Mouse (Mus musculus) left cerebral cortex, postnatal 36 days (tissue): Measurements from ENCODE around the gene Kmt2a. TPM values are rescaled to one million over a fixed set of nuclear protein-coding genes. Genes with fewer than 3 reads are reported as not detected.
A peak's percentile ranks its signal among the peaks of the same experiment; 100 is the strongest.

Experiments used
- DNase-seq, 2 experiments: peaks; one replicate each; pipeline ENCODE4 v3.0.0; 2021 to 2022; ENCODE audit warnings: low spot score in 2 of 2, mixed read lengths in 1 of 2
- intact Hi-C: fragments of 180-260 bp; cut with DNase I; formaldehyde crosslinking; loops from one replicate; pipeline ENCODE4 v1.15.1; 2025
- total RNA-seq, 2 experiments: library from RNA; stranded (reverse); gene quantifications; 2 replicates each; pipeline ENCODE4 v1.2.3; 2021

Kmt2a gene
- total RNA-seq: 10 to 100 TPM; 52.2 to 79.3 TPM

DNA sequence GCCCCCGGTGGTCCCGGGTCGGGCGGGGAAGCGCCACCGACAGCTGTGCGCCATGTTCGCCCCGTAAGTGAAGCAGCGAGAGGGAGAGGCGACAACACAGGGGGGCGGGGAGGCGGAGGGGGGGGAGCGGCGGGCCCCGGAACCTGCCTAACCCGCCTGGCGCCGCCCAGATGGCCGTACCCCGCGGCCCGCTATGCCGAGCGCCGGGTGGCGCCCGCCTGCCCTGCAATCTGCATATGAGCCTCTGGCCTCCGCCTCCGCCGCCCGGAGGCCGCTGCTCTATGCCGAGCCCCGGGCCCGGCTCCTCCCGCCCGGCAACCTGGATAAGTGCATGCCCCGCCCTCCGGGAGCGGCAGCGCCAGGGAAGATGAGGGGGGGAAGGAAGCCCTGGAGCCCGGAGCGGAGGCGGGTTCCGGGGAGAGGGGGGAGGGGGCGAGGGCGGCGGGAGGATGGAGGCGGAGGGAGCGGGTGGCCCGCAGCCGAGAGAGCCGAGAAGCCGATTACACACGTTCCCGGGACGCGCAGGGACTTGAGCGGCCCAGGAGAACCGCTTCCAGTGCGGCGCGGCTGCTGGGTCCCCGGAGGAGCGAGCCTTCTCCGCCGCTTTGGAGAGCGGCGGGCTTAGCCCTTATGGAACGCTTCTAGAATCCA, at the start of gene Kmt2a:
Gene Kmt2a (minus strand): TSS at position 76 of the 651 bp plus-strand sequence.
- intact Hi-C loops: loop anchor here (2.0 to 5.0 kb wide), 2 partner anchors 39 to 44 kb away; partner anchors contain the start of gene Atp5l
- peak; percentile 99 to 100 for DNase-seq

DNA sequence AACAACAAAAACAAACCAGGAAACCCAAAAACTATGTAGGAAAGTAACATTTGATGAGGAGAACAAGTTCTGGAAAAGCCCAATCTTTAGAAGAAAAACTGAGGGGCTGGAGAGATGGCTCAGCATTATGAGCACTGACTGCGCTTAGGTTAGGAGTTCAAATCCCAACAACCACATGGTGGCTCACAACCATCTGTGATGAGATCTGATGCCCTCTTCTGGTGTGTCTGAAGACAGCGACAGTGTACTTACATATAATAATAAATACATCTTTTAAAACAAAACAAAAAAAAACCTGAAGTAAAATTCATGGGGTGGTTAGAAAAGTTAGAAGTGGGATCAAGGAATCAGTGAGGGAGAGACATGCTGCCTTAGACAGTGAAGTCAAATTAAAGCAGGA, 40.4 kb upstream of the Kmt2a start:
- intact Hi-C loops: loop anchor here (2.0 to 5.0 kb wide), 3 partner anchors 41 to 85 kb away; partner anchors contain the start of genes Kmt2a and Ube4a
- no peak for DNase-seq

DNA sequence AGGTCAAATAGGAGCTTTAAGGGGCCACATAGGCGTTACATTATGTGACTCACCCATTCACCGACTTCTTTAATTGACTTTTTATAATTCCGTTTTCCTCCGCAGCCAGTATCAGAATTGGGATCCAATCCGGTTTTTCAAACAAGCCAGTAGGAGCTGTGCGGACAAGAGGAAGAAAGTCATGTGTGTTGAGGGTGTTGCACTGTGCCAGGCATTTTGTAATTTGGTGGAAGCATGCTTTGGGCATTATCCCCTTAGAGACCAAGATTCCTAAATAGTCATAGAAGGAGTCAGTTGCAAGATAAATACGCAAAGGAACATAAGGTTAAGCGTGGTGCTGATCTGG, 40.0 kb upstream of the Kmt2a start:
- intact Hi-C loops: loop anchor here (2.0 to 5.0 kb wide), 3 partner anchors 40 to 84 kb away; partner anchors contain the start of genes Kmt2a and Ube4a
- peak in 1 of 2 experiments; percentile 85 for DNase-seq

DNA sequence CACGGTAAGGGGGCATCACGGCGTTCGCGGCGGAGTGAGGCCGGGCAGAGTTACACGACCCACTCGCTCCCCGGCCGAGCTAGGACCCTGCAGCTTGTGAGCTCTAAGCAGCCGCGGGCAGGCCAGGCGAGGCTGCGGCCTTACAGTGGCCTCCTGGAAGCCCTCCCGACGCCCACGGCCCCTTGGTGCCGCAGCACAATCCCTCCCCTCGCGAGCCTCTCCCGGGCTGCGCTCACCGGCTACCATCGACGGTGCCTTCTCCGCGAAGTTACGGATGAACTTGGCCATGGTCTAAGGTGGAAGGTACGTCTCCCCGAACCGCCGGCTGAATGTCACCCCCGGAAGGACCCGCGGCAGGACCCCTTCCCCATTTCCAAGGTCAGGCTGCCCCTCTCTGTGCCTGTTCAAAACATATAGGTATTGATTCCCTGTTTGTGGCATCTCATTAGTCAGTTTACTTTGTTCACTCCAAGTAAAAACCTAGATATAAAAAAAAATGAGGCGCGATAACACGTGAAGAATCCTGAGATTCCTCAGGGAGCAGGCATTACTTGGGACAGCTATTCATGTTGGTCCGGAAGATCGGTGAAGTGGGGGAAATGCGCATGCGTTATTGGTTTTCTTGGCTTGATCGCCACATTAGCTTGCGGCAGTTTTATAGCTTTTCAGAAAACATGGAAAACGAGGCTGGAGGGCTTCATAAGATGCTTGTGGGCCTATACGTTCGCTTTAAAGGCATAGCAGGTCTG, 39.5 kb upstream of the Kmt2a start, which contains the start of gene Atp5l:
Gene Atp5l (minus strand): TSS at position 369 of the 749 bp plus-strand sequence.
- peak; percentile 87 to 89 for DNase-seq
- intact Hi-C loops: loop anchor here (2.0 to 5.0 kb wide), 3 partner anchors 40 to 84 kb away; partner anchors contain the start of genes Kmt2a and Ube4a

DNA sequence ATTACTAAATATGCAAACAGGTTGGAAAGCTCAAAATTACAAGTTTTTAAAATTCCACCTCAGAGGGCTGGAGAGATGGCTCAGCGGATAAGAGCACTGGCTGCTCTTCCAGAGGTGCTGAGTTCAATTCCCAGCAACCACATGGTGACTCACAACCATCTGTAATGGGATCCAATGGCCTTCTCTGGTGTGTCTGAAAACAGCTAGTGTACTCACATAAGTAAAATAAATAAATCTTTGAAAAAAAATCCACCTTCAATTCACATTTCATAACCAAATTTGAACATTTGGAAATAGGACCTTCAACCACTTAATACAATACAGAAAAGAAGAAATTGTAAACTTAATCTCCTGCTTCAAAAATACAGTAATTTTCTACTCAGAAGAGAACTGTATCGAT, 38.5 kb upstream of the Kmt2a start:
- no peak for DNase-seq
- intact Hi-C loops: loop anchor here (2.0 to 5.0 kb wide), 3 partner anchors 39 to 83 kb away; partner anchors contain the start of genes Kmt2a and Ube4a

DNA sequence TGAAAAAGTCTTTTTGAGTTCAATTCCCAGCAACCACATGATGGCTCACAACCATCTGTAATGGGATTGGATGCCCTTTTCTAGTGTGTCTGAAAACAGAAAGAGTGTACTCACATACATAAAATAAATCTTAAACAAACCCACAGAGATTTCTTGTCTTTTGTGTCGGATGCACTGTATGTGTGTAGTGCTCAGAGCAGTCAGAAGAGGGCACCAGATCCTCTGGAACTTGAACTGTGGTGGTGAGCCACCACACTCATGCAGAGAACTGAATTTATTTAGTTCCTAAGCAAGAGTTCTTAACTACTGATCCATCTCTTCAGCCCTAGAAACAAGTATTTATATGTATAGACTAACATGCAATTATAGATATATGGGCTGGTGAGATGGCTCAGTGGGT, 35.1 kb upstream of the Kmt2a start:
- peak in 1 of 2 experiments; percentile 17 for DNase-seq
- intact Hi-C loops: no loop called here

DNA sequence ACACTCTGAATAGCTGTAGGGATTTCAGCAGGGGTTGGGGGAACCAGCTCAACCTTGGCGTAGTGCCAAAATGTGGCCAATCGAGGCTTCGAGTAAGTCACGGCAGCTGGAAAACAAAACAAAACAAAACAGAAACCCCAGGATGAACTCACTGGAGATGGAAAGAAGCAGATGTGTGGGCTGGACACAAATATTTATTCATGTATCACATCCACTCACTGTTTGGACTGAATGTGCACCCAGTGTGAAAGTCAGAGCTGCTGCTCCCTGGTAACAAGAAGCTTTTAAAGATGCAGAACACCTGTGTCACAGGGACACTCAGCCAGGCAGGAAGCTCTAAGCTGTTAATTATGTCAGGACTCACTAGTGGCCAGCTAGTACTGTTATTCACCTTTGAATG, 33.6 kb upstream of the Kmt2a start:
- intact Hi-C loops: no loop called here
- no peak for DNase-seq

DNA sequence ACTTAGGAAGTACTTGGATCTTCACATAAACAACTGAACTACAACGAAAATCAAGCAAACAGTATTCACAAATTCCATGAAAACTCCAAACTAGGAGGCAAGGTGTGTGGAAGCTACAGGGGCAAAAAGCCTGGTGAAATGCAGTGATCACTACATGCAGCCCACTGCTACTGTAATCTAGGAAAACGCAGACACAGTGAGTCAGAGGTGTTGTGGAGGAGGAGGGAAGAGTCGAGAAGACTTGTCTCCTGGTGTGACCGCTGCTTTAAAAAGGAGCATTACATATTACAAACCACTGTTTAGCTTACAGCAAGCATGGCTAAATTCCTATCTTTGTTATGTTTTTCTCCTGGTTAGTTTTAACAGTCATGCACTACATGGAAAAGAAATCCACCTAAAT, 30.3 kb upstream of the Kmt2a start:
- DNase-seq: no peak
- intact Hi-C loops: no loop called here

DNA sequence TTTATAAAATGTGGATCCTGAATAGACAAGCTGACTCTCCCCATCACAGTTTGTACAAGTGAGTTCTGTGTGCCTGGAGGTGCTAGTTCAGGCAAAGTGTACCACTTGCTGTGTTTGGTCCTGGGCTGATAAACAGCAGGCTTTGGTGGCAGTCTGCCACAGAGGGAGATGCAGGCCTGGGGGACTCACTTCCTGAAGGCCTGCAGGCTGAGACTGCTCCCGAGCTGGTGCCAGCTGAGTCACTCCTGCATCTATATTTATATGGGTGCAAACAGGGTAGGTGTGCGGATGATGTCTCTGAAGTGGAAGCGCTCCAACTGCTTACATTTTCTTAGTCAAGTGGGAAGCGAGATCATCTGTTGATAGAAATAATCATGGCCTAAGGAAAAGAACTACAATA, 24.5 kb upstream of the Kmt2a start:
- intact Hi-C loops: loop anchor here (1.0 kb wide), 1 partner anchor 22 kb away; no protein-coding TSS in a partner anchor
- peak; percentile 78 to 83 for DNase-seq

DNA sequence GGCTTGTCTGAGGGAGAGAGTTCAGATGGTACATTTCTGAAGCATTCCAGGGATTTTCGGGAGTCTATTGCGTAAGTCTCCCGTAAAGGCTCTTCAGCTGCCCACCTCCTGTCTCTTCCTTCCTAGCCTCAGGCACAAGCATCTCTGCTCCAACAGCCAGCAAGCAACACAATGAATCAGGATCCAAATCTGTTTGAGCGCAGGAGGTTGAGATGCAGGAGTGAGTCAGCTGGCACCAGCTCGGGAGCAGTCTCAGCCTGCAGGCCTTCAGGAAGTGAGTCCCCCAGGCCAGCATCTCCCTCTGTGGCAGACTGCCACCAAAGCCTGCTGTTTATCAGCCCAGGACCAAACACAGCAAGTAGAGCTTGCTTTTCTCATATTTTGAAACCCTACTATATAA, 23.9 kb upstream of the Kmt2a start:
- DNase-seq: peak; percentile 83 to 85
- intact Hi-C loops: loop anchor here (1.0 kb wide), 1 partner anchor 22 kb away; no protein-coding TSS in a partner anchor

DNA sequence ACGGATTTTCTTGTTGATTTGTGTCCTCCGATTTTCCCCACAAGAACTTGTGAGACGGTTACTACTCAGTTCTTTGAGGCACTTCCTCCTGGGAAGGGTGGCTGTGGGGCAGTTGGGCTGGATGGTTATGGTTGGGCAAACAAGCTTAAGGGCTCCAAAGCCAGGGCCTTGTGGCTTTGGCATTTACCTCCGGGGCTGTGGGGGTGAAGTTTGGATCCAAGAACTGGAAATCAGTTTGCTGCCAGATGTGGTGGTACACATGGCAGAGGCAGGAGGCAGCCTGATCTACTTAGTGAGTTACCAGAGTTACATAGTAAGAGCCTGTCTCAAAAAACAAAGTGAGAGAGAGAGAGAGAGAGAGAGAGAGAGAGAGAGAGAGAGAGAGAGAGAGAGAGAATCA, 22.8 kb upstream of the Kmt2a start:
- intact Hi-C loops: no loop called here
- no peak for DNase-seq

DNA sequence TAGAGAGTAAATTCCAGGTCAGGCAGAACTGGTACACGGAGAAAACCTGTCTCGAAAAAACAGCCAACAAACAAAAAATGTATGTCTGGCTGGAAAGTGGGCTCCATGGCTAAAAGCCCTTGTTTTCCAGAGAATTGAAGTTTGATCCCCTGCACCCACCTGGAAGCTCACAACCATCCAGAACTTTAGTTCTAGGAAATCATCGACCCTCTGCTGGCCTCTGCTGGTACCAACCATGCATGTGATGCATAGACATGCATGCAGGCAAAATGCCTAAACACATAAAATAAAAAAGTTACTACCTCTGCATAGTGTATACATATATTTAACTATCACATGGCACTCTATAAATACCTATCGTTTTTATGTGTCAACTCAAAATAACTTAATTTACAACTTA, 19.3 kb upstream of the Kmt2a start:
- DNase-seq: no peak
- intact Hi-C loops: no loop called here

DNA sequence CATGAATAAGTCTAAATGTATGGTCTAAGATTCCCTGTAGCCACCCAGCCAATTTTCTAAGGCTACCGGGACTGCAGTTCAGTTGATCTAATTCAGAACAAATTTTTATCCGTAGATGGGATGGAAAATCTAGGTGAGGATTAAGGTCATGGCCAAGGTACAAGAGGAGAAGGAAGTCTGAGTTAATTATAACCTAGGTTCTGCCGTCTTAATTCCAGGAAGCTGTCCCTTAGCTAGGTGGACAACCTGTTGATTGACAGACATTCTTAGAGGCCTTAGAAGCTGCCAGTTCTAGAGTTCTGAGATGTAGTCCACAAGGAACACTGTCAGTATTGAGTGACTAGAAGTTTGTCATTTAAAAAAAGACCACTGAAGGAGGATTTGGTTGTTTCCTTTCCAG, 18.6 kb upstream of the Kmt2a start:
- intact Hi-C loops: no loop called here
- DNase-seq: no peak

DNA sequence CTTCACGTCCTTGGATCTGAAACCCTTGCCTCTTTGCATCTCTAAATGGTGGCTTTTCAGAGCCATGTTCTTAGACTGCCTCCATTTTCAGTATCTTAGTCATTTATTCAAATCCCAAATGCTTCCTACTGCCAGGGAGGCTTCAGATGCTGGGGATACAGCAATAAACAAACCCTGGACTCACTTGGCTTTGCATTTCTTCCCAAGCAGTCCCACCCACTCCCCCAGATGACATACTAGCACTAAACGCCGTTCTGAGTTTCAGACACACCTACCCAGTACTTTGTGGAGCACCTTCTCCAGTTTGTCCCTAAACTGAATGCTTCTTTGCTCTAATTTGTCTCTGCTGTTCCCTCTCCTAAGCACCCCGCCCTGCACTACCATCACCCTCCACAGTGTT, 15.9 kb upstream of the Kmt2a start:
- intact Hi-C loops: no loop called here
- peak in 1 of 2 experiments; percentile 31 for DNase-seq

DNA sequence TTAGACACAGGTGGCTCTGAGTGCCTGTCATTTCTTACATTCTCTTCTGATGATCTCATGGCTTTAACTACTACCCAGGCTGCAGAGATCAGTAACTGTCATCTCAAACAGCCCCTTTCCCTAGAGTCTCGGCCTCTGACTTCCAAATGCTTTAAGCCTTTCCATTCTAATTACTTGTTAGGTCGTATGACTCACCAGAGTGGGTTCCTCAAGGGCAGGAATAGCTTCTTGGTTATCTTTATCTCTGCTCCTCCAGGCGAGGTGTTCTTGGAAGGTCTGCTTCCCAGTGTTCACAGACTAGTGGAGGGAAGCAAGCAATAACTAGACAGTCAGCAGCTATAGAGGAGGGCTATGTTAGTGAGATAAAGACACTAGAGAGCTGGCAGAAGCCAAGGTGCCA, 11.6 kb upstream of the Kmt2a start:
- DNase-seq: no peak
- intact Hi-C loops: no loop called here

DNA sequence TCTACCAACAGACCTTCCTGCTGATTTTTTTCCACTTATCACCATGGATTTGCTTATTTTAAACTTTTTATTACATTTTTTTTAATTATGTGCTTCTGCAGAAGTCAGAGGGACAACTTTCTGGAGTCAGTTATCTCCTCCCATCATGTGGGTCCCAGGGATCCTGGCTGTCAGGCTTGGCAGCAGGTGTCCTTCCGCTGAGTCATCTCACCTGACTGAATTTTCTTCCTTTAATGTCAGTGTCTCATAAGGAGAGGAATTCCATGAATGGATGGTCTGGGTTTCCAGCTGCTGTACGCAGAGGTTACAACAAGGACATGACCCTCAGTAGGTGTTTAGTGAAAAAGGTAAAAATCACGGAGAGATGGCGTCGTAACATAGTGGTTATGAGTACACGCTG, 10.1 kb upstream of the Kmt2a start:
- no peak for DNase-seq
- intact Hi-C loops: no loop called here

DNA sequence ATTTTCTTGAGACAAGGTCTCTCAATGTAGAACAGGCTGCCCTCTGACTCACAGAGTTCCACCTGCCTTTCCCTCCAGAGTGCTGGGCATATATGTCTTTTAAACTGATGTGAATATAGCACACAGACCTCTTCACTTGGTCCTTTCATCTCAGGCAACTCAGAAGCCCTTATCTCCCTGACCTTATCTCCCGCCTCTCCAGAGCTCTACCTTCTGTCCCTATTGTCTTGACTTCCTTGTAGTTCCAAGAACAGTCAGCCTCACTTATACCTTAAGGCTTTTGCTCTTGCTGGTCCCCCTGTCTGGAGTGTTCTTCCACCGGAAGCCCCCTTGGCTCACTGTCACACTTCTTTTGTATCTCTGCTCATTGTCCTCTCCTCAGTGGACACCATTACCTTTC, 9.0 kb upstream of the Kmt2a start:
- intact Hi-C loops: no loop called here
- DNase-seq: no peak

DNA sequence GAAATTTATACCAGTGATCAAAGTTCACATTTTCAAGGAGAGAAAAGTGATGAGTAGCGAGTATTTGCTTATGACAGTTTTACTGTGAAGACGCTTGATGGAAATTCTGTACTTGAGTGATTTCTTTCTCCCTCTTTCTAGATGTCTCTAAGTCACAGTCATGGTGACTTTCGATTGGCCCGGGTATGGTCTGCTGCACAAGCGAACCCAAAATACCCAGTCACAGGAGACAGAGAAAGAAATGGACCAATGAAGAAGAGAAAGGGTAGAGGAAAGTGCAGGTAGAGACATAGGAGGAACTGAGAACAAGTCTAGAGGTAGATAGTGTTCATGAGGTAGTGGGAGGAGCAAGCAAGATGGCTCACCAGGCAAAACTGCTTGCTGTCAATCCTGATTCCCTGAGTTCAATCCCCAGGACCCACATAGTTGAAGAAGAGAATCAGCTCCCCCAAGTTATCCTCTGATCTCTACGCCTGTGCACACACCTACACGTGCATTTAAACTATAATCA, 7.1 kb upstream of the Kmt2a start:
- no peak for DNase-seq
- intact Hi-C loops: no loop called here

DNA sequence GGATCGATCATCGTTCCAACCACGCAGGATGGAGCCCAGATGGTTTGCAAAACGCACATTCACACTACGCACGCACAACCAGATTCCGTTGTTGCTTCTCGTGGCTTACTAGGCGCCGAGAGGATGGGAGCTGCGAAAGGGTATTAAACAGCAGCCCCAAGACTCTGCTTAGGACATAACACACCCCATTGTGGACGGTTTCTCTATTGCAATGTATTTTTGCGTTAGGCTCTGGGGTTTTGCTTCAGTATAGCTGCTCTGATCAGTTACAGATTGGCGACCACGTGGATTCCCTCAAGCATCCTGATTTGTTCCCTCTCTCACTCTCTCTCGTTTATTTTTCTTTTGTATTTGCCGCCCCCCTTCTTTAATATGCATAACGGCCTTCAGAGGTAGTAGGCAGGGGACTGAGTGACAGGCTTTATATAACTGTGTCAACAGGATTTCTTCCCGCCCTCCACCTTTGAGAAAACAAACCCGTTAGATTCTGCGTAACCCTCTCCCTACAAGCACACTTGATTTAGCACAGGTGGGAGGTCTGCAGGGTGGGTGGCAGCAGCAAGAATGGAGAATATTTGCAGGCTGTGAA, 2.0 kb upstream of the Kmt2a start:
- peak; percentile 55 to 63 for DNase-seq
- intact Hi-C loops: loop anchor here (1.0 to 5.0 kb wide), 2 partner anchors 22 to 46 kb away; no protein-coding TSS in a partner anchor

DNA sequence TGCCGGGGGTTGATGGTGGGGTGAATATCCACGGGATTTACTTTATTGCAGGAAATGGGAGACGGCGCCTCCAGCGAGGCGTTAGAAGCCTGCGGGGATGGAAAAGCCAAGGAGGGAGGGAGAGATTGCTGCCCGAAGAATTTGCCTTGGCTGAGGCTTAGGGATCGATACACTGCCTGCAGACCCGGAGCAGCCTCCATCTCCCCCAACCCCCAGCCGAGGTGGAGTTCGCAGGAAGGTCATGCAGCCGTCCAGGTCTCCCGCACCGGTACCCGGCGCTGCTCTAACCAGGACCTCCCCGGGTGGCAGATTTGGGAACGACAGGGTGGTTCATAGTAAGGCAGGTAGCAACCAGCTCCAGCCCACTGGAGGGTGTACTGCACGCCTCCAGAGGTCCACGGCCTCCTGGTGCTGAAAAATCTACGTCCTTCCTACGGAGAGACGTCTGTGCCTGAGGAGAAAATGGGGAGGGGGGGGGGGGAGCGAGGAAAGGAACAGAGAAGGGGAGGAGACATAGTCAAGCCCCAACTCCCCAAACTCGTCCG, 1.4 kb upstream of the Kmt2a start:
- peak; percentile 41 to 65 for DNase-seq
- intact Hi-C loops: loop anchor here (5.0 kb wide), 1 partner anchor 45 kb away; no protein-coding TSS in a partner anchor
